Mouse (Mus musculus): ENCODE data around the gene Itpa. TPM values are rescaled to one million over a fixed set of nuclear protein-coding genes. Genes with fewer than 3 reads are reported as not detected.

Gene Itpa
- total and polyA plus RNA-seq, 3 experiments: 102 to 137 TPM; not detected in 1

GRCm38 (mm10) chr2:130658530-130658929 is 8.9 kb upstream of the Itpa start:
- Histone ChIP-seq H3K36me3 (ENCODE audit: control insufficient read depth in 1 of 2, insufficient read depth in 2 of 2, low read length in 2 of 2) (peaks cover 5 to 24% of the 10 kb centered on the region in 2 experiments; a peak in 3 of 4 replicates), H3K9ac (ENCODE audit: control insufficient read depth, low read depth, low read length, poor library complexity, severe bottlenecking) (no peak overlapping the region), H3K79me2 (ENCODE audit: control insufficient read depth, insufficient read depth, low read length, poor library complexity) (peaks cover 6% of the 10 kb centered on the region; the same call in 1 of the 2 replicates), H3K27ac (ENCODE audit: control insufficient read depth, low read depth, low read length) (no peak overlapping the region), H3K4me3 (ENCODE audit: control insufficient read depth in 1 of 2, insufficient read depth in 1 of 2, low read depth in 2 of 2, low read length in 2 of 2) (no peak overlapping the region), H3K9me3 (replicated peaks; ENCODE audit: insufficient read depth, low read length) (no peaks in the 10 kb centered on the region), H3K27me3 (ENCODE audit: control insufficient read depth in 1 of 2, insufficient read depth in 2 of 2, low read length in 2 of 2) (no peaks in the 10 kb centered on the region), H3K4me1 (ENCODE audit: control insufficient read depth in 1 of 2, insufficient read depth in 2 of 2, low read length in 2 of 2) (peaks cover 19% of the 10 kb centered on the region in 2 experiments)
- TF ChIP-seq NRF1 (IDR thresholded peaks at IDR 0.05; ENCODE audit: insufficient read depth, low read depth, low read length, poor library complexity, severe bottlenecking) (no peak), POLR2AphosphoS5 (IDR thresholded peaks at IDR 0.05; ENCODE audit: borderline replicate concordance, low read depth, low read length) (no peak), POLR2AphosphoS2 (IDR thresholded peaks at IDR 0.05; ENCODE audit: low read length) (no peak), MYB (IDR thresholded peaks at IDR 0.05; ENCODE audit: low read depth, low read length) (no peak), E2F4 (IDR thresholded peaks at IDR 0.05; ENCODE audit: borderline replicate concordance, low read depth, low read length) (no peak), MAZ (IDR thresholded peaks at IDR 0.05; ENCODE audit: low read depth, low read length) (no peak), EP300 (IDR thresholded peaks at IDR 0.05; ENCODE audit: low read depth in 1 of 2, low read length in 2 of 2) (no peak), ZC3H11A (IDR thresholded peaks at IDR 0.05; ENCODE audit: low read depth, low read length) (no peak), CHD1 (IDR thresholded peaks at IDR 0.05; ENCODE audit: low read depth, low read length) (no peak), TCF12 (IDR thresholded peaks at IDR 0.05; ENCODE audit: low read depth, low read length) (no peak)
- no peak for DNase-seq (ENCODE audit: low read depth, low spot score)

- Histone ChIP-seq H3K27ac (ENCODE audit: control insufficient read depth, low read depth, low read length) (no peak overlapping the region; the same call in 1 of the 2 replicates), H3K36me3 (ENCODE audit: control insufficient read depth in 1 of 2, insufficient read depth in 2 of 2, low read length in 2 of 2) (peaks cover 3 to 19% of the 10 kb centered on the region in 2 experiments; a peak in 3 of 4 replicates), H3K79me2 (ENCODE audit: control insufficient read depth, insufficient read depth, low read length, poor library complexity) (peaks cover 18% of the 10 kb centered on the region), H3K27me3 (ENCODE audit: control insufficient read depth in 1 of 2, insufficient read depth in 2 of 2, low read length in 2 of 2) (no peaks in the 10 kb centered on the region), H3K4me1 (ENCODE audit: control insufficient read depth in 1 of 2, insufficient read depth in 2 of 2, low read length in 2 of 2) (peaks cover 2 to 16% of the 10 kb centered on the region in 2 experiments), H3K9me3 (replicated peaks; ENCODE audit: insufficient read depth, low read length) (no peaks in the 10 kb centered on the region), H3K9ac (ENCODE audit: control insufficient read depth, low read depth, low read length, poor library complexity, severe bottlenecking) (peak overlapping the region; percentile 68), H3K4me3 (ENCODE audit: control insufficient read depth in 1 of 2, insufficient read depth in 1 of 2, low read depth in 2 of 2, low read length in 2 of 2) (peak overlapping the region; percentile 52 to 73; a peak in 3 of 4 replicates)
- no peak for DNase-seq (ENCODE audit: low read depth, low spot score)
- TF ChIP-seq CHD1 (IDR thresholded peaks at IDR 0.05; ENCODE audit: low read depth, low read length) (no peak), TCF12 (IDR thresholded peaks at IDR 0.05; ENCODE audit: low read depth, low read length) (no peak; the same call in 1 of the 2 replicates), USF2 (IDR thresholded peaks at IDR 0.05; ENCODE audit: borderline replicate concordance in 1 of 2, insufficient read depth in 1 of 2, low read depth in 1 of 2, low read length in 2 of 2) (no peak), CTCF (IDR thresholded peaks at IDR 0.05 in 2 of 3, conservative IDR thresholded peaks at IDR 0.05 in 1 of 3; ENCODE audit: control insufficient read depth in 1 of 3, insufficient read depth in 1 of 3, low read depth in 2 of 3, low read length in 3 of 3, poor library complexity in 1 of 3, severe bottlenecking in 1 of 3) (no peak), MAZ (IDR thresholded peaks at IDR 0.05; ENCODE audit: low read depth, low read length) (no peak), SMC3 (IDR thresholded peaks at IDR 0.05; ENCODE audit: low read depth, low read length) (no peak), ZNF384 (IDR thresholded peaks at IDR 0.05; ENCODE audit: low read depth, low read length) (no peak), HCFC1 (IDR thresholded peaks at IDR 0.05; ENCODE audit: low read depth, low read length) (no peak), POLR2A (IDR thresholded peaks at IDR 0.05; ENCODE audit: control insufficient read depth in 1 of 2, insufficient read depth in 1 of 2, low read depth in 1 of 2, low read length in 2 of 2, poor library complexity in 1 of 2) (no peak), NELFE (IDR thresholded peaks at IDR 0.05; ENCODE audit: low read depth, low read length) (no peak), USF1 (IDR thresholded peaks at IDR 0.05; ENCODE audit: low read depth, low read length) (no peak), MAX (IDR thresholded peaks at IDR 0.05; ENCODE audit: low read length) (no peak), ETS1 (IDR thresholded peaks at IDR 0.05; ENCODE audit: low read depth, low read length) (no peak), ZC3H11A (IDR thresholded peaks at IDR 0.05; ENCODE audit: low read depth, low read length) (no peak), GABPA (IDR thresholded peaks at IDR 0.05; ENCODE audit: low read depth, low read length) (no peak), MXI1 (IDR thresholded peaks at IDR 0.05; ENCODE audit: low read depth, low read length) (no peak)
Observed at GRCm38 (mm10) chr2:130663342-130663741, 4.1 kb upstream of the Itpa start.
